Mouse (Mus musculus) liver, adult 2 months (tissue): ENCODE measurements around the gene Vwa5b1. TPM values are rescaled to one million over a fixed set of nuclear protein-coding genes. Genes with fewer than 3 reads are reported as not detected.

Experiments used
- DNase-seq: peaks from one replicate; pipeline ENCODE4 v3.0.0-alpha.2; 2011; ENCODE audit warnings: low read depth, low spot score; ENCODE audit errors: extremely low read depth
- H3K27ac ChIP-seq: fragments of 200-500 bp; replicated peaks from 2 replicates; pipeline ENCODE4 v1.5.1; 2012; ENCODE audit warnings: low read depth, mild to moderate bottlenecking, control low read depth, inconsistent platforms, low read length; ENCODE audit not compliant: insufficient read depth
- H3K27me3 ChIP-seq: fragments of 200-500 bp; 2 replicates; pipeline ENCODE4 v1.6.1; 2012; ENCODE audit warnings: mild to moderate bottlenecking, moderate library complexity, low read length, inconsistent platforms; ENCODE audit not compliant: control insufficient read depth, insufficient read depth
- H3K36me3 ChIP-seq: fragments of 200-500 bp; 2 replicates; pipeline ENCODE4 v1.6.1; 2012; ENCODE audit warnings: low read length, inconsistent platforms; ENCODE audit not compliant: control insufficient read depth, insufficient read depth
- H3K4me1 ChIP-seq: fragments of 200-500 bp; 2 replicates; pipeline ENCODE4 v1.6.1; 2011; ENCODE audit warnings: low read length; ENCODE audit not compliant: control insufficient read depth, insufficient read depth
- H3K4me3 ChIP-seq: fragments of 200-500 bp; 2 replicates; pipeline ENCODE4 v1.5.1; 2011; ENCODE audit warnings: low read depth, mild to moderate bottlenecking, control low read depth, low read length, moderate library complexity; ENCODE audit not compliant: insufficient read depth
- H3K79me2 ChIP-seq: fragments of 200-500 bp; 2 replicates; pipeline ENCODE4 v1.6.1; 2012; ENCODE audit warnings: inconsistent platforms, mild to moderate bottlenecking, low read length, moderate library complexity; ENCODE audit not compliant: control insufficient read depth, insufficient read depth
- H3K9ac ChIP-seq: fragments of 200-500 bp; 2 replicates; pipeline ENCODE4 v1.6.1; 2012; ENCODE audit warnings: low read depth, mild to moderate bottlenecking, control low read depth, inconsistent platforms, low read length
- CTCF ChIP-seq: fragments of 200-500 bp; IDR thresholded peaks from 2 replicates; pipeline ENCODE4 v1.5.1; 2011; ENCODE audit warnings: low read depth, low read length, control low read depth
- POLR2A ChIP-seq: fragments of 200-500 bp; IDR thresholded peaks from 2 replicates; pipeline ENCODE4 v1.6.1; 2011; ENCODE audit warnings: low read length, control low read depth; ENCODE audit not compliant: insufficient read depth; ENCODE audit errors: extremely low read depth
- WGBS: fragments of 180-500 bp; shearing (Covaris S2); methylation state at CpG from one replicate; pipeline ENCODE4 v1.1.7; 2018; 5-methylcytosine and 5-hydroxymethylcytosine counted together
- polyA plus RNA-seq: library from polyadenylated mRNA; depleted of rRNA; stranded (reverse); fragments of >200 nt; gene quantifications from 2 replicates; pipeline ENCODE4 v1.2.3, GENCODE M21; 2012
- total RNA-seq: library from RNA; depleted of rRNA; stranded (reverse); fragments of >200 nt; gene quantifications from 2 replicates; pipeline ENCODE4 v1.2.3, GENCODE M21; 2014

Vwa5b1 gene
- total and polyA plus RNA-seq, 2 experiments, result not detected

GRCm38 (mm10) chr4:138648096-138648635 lies 12.5 kb upstream of the Vwa5b1 start:
- no peaks in the 10 kb centered on the region for H3K79me2 ChIP-seq
- no peak overlapping the region for H3K27ac ChIP-seq
- TF ChIP-seq POLR2A (no peak), CTCF (no peak)
- H3K36me3 ChIP-seq, result no peaks in the 10 kb centered on the region
- no peak overlapping the region for H3K4me3 ChIP-seq
- no peak for DNase-seq
- 44% methylated on average over 3 of the region's 3 CpGs for WGBS
- H3K27me3 ChIP-seq, result peaks cover 2% of the 10 kb centered on the region; the same call in 1 of the 2 replicates
- no peaks in the 10 kb centered on the region for H3K4me1 ChIP-seq
- H3K9ac ChIP-seq, result no peak overlapping the region

DNA sequence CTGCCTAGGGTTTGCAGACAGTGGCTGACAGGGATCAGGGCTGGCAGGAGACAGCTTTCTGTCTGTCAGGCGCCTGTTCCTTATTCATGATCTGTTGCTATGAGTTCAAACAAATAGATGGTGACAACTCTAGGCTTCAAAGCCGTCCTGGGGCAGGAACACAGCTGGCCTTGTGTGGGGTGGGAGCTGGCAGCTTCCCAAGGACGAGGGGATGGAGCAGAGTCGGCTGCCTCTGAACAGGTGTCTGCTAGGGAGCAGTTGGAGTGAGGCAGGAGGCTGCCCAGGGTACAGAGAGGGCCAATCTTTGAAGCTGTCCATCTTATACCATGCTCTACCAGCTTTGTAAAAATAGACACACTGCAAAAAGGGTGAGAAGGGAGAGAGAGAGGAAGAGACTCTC lies 6.6 kb upstream of the Vwa5b1 start:
- Histone ChIP-seq H3K36me3 (no peaks in the 10 kb centered on the region), H3K4me3 (no peak overlapping the region), H3K27me3 (no peaks in the 10 kb centered on the region), H3K9ac (no peak overlapping the region), H3K79me2 (no peaks in the 10 kb centered on the region), H3K27ac (no peak overlapping the region), H3K4me1 (no peaks in the 10 kb centered on the region)
- WGBS, result 23% methylated on average over 4 of the region's 4 CpGs
- TF ChIP-seq POLR2A (no peak), CTCF (no peak)
- DNase-seq, result no peak

GRCm38 (mm10) chr4:138636146-138636511 lies 445 bp upstream of the Vwa5b1 start:
- TF ChIP-seq CTCF (no peak), POLR2A (no peak)
- H3K27me3 ChIP-seq, result no peaks in the 10 kb centered on the region
- no peaks in the 10 kb centered on the region for H3K79me2 ChIP-seq
- H3K4me1 ChIP-seq, result no peaks in the 10 kb centered on the region
- no peak overlapping the region for H3K4me3 ChIP-seq
- H3K36me3 ChIP-seq, result no peaks in the 10 kb centered on the region
- H3K9ac ChIP-seq, result no peak overlapping the region
- DNase-seq, result no peak
- no peak overlapping the region for H3K27ac ChIP-seq
- 55% methylated on average over 4 of the region's 4 CpGs for WGBS

GRCm38 (mm10) chr4:138628256-138628655 lies 7.4 kb downstream of the Vwa5b1 start:
- Histone ChIP-seq H3K79me2 (no peaks in the 10 kb centered on the region), H3K36me3 (no peaks in the 10 kb centered on the region), H3K27ac (no peak overlapping the region), H3K4me3 (no peak overlapping the region), H3K27me3 (peaks cover 2% of the 10 kb centered on the region; the same call in 1 of the 2 replicates), H3K9ac (no peak overlapping the region), H3K4me1 (no peaks in the 10 kb centered on the region)
- 52% methylated on average over 5 of the region's 5 CpGs for WGBS
- no peak for DNase-seq
- no peak for TF ChIP-seq POLR2A

DNA sequence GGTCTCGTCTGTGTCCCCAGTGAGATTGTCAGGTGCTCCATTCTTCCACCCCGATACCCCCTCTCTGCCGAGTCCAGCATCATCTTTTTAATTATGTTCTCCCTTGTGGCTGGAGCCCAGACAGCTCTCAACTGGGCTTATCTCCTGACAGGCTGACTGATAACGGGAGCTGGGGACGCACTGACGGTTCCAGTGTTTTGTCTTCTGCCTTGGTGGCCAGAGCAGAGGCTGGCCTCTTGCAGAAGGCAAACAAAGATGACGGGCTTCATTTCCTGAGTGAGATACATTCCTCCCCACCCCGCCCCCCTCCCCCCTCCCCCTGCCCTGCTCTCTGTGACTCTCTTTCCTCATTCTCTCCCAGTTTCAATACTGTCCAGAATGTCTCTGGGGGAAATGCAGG lies 21.2 kb downstream of the Vwa5b1 start:
- whole genome bisulfite sequencing, result under 1% methylated on average over 8 of the region's 8 CpGs
- H3K36me3 ChIP-seq, result no peaks in the 10 kb centered on the region

DNA sequence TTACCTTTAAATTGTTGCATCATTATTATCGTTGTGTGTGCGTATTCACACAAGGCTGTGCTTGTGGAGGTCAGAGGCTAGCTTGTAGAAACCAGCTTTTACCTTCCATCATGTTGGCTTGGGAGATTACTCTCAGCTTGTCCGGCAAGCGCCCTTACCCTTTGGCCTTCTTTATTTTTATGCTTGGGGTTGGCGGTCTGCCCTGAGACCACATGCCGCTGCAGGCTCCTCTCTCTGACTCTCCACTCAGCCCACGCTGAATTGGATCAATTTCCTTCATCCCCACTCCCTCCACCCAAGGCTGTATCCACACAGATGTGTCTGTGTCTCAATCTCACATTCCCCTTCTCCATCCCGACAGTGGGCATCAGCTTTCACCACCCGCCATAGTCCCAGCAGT lies 33.8 kb downstream of the Vwa5b1 start:
- Histone ChIP-seq H3K9ac (no peak overlapping the region), H3K27ac (no peak overlapping the region), H3K27me3 (peaks cover 3% of the 10 kb centered on the region; the same call in 1 of the 2 replicates), H3K79me2 (no peaks in the 10 kb centered on the region), H3K4me1 (no peaks in the 10 kb centered on the region), H3K4me3 (no peak overlapping the region), H3K36me3 (no peaks in the 10 kb centered on the region)
- TF ChIP-seq CTCF (no peak), POLR2A (no peak)
- WGBS, result 43% methylated on average over 9 of the region's 9 CpGs
- DNase-seq, result no peak

More for the DNA sequence above, 21.2 kb downstream of the Vwa5b1 start:
- Histone ChIP-seq H3K27me3 (no peaks in the 10 kb centered on the region), H3K9ac (no peak overlapping the region), H3K27ac (no peak overlapping the region), H3K4me1 (no peaks in the 10 kb centered on the region), H3K79me2 (no peaks in the 10 kb centered on the region), H3K4me3 (no peak overlapping the region)
- no peak for DNase-seq
- TF ChIP-seq POLR2A (no peak), CTCF (no peak)
